Mouse (Mus musculus) gastrocnemius, postnatal 25 days (tissue): ENCODE measurements around the gene Lrrc8e. TPM values are rescaled to one million over a fixed set of nuclear protein-coding genes. Genes with fewer than 3 reads are reported as not detected.
"Not testable (repeated sequence)": the region's sequence is repeated elsewhere in the genome, so short reads cannot be mapped to it uniquely, and the experiment has no call there.

Experiments
- DNase-seq: peaks from one replicate; pipeline ENCODE4 v3.0.0; 2022
- total RNA-seq, 2 experiments: library from RNA; stranded (reverse); gene quantifications; 1 replicate in 1 of 2; 2 replicates in 1 of 2; pipeline ENCODE4 v1.2.3; 2021

Lrrc8e gene
- total RNA-seq, 2 experiments from 2014 or later, result 0.08 TPM; not detected in 1

DNA sequence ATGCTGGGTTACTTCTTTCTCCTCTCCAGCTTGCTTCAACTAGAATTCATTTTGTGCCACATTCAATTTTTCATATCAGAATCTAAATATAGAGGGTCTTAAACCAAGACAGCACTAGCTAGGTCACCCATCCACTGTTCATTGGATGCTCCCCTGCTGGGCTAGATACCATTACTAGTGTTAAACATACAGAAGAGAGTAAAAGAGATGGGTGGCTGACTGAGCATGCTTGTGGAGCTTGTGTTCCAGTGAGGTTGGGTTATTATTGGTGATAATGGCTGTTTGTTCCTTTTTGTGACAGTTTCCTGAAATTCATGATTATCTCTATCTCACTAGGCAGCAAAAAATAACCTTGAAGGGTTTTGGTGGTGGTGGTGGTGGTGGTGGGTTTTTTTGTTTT lies 4.6 kb upstream of the Lrrc8e start:
- DNase-seq, result no peak

DNA sequence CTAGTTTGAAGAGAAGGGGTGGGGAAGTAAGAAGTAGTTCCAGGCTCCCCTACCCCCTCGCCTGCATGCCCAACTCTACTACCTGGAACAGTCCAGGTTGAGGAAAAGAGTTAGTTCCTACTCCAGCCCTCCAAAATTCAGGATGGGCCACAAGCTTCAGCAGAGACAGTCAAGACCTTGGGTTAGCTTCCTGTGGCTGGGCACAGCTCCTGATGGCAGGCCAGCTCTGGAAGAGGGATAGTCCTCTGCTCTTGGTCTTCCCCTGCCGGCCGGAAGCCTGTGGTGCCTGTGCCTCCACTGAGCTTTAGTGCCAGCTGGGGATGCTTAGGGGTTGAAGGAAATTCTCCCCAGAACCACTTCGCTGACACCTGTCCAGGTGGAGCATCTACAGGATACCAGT lies 304 bp upstream of the Lrrc8e start:
- no peak for DNase-seq

- no peak for DNase-seq
Measured at GRCm38 (mm10) chr8:4227919-4228318, 1.3 kb downstream of the Lrrc8e start.

DNA sequence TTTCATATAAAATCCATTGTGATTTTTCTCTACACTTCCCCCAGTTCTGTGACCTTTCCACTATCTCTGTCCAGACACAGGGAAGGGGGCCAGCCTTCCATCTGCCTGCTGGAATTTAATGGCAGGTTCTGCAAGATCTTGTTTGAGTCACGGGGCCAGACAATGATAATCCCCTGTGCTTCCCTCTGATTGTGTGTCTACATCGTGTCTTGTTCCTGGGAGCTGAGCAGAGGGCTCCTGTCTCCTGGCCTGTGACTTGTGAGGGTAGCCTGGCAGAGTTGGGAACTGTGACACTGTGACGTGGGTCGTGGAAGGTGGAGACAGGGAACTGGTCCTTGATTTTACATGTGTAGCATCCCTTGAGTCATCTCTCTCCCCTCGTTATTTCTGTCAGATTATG lies 3.2 kb downstream of the Lrrc8e start:
- no peak for DNase-seq

DNA sequence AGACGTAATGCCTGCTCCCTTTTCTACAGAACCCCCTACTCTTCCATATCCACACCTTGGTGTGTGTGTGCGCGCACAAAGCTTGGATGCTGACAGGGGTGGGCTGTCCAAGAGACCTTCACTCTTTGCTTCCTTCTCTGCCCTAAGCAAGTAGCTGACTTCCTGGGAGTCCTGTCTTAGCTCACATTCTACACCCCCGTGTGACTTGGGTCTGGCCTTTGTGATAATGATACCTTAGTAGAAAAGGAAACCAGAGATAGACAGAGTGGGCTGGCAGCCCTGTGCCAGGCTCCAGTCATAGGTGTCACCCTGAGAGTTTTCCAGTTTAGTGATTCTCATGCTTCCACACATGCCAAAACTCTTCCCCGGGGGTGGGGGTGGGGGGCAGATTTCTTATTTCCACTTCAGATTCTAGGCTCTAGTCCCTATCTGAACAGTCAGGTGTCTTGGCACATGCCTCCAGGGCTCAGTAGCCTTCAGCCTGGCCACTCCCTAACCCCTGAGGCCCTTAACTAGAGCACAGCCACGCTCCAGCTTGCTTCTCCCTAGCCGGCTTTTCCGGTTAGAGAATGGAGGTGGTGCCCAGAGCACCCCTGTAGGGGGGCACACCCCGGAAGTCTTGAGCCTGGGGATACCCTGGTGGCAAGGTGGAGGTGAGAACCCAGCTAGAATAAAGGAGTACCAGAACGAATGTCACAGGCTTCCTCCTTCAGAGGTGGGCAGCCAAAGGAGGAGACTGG lies 4.2 kb downstream of the Lrrc8e start:
- no peak for DNase-seq

- DNase-seq, result no peak
Measured at GRCm38 (mm10) chr8:4237814-4238433, 11.3 kb downstream of the Lrrc8e start.

DNA sequence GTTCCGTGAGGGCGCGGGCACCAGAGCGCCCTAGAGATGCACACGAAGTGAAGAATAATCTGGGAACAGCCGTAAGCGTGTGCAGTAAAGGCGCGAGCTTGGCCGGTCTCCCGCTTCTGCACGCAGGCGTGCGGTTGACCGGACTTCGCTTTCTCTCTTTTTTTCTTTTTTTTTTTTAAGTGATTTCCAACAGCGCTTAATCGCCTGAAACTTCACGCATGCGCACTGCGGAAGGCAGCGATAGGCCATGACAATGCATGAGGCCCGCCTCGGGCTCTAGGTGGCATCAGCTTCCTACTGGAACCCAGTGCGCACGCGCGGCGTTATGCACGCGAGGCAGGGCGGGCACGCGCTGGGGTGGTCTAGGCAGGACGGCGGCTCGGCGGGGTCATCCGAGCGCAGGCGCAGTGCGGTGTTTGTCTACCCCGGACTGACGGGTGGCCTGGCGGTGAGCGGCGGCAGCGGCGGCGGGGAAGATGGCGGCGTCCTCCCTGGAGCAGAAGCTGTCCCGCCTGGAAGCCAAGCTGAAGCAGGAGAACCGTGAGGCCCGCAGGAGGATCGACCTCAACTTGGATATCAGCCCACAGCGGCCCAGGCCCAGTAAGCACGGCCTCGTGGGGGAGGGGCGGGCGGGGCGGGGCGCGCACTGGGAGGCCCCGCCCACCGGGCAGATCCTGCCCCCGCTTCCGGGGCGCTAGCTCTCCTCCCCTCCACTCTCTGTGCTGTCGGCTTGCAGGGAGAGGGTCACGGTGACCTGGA lies 12.0 kb downstream of the Lrrc8e start, which contains the start of the genes Map2k7 and Gm49320:
TSS of gene Map2k7 (plus strand) at position 307 of the 759 bp plus-strand sequence.
TSS of gene Gm49320 (plus strand) at position 432 of the 759 bp plus-strand sequence.
- peak; percentile 100 for DNase-seq

DNA sequence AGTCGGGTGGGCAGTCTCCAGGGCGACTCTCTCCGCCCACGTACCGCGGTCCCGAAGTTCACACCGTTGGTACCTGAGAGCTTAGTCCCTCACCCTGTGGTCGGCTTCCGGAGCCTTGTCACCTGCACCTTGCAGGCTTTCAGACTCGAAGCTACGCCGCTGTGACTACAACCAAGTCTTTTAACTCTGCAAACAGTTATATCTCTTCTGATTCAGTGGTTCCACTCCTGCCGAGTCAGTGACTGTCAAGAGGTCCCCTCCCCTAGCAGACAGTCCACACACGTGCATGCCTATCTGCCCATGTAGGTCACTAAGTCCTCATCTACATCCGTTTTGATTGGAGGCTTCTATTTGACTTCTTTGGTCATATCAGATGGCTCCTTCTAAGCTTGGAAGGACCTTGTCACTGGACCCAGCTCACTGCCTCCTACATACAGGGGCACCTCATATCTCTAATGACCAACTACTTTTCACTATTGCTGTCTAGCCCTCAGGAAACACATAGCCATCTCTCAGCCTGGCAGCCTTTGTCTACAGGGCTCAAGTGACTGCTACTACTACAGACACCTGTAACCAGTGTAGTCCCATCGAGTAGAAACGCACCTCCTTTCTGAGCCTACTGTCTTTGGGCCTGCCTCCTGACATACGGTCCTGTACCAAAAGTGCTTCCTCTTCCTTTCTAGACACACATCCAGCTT lies 12.7 kb downstream of the Lrrc8e start:
- no peak for DNase-seq

- no peak for DNase-seq
Measured at GRCm38 (mm10) chr8:4245061-4245460, 18.4 kb downstream of the Lrrc8e start.

DNA sequence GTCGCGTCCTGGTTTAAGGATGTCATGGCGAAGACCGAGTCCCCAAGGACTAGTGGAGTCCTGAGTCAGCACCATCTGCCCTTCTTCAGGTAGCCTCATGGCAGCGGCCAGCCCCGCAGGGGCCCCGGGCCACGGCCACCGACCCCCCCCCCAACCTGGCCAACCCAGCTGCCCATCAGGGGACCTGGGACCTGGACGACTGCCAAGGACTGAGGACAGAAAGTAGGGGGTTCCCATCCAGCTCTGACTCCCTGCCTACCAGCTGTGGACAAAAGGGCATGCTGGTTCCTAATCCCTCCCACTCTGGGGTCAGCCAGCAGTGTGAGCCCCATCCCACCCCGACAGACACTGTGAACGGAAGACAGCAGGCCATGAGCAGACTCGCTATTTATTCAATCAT lies 19.1 kb downstream of the Lrrc8e start:
- no peak for DNase-seq

DNA sequence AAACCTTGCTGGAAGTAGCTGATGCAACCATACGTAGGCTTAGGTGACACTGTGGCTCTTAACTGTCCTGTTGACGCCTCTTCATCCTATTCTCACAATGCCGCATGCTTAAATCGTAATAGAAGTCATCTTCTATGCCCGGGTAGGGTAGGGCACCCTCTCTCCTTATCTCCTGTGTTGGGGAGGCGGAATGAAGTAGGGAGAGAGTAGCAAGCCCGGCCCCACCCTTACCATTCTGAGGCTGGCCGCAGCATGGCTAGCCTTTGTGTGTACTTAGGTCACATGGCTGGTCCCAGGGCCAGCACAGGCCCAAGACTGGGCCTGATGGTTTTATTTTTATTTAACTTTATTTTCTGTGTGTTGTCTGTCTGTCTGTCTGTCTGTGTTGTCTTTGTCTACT lies 20.6 kb downstream of the Lrrc8e start:
- DNase-seq, result no peak

- no peak for DNase-seq
Measured at GRCm38 (mm10) chr8:4247951-4248540, 21.4 kb downstream of the Lrrc8e start, which contains the start of gene Tgfbr3l. Gene Tgfbr3l (plus strand): TSS chr8:4248214.

DNA sequence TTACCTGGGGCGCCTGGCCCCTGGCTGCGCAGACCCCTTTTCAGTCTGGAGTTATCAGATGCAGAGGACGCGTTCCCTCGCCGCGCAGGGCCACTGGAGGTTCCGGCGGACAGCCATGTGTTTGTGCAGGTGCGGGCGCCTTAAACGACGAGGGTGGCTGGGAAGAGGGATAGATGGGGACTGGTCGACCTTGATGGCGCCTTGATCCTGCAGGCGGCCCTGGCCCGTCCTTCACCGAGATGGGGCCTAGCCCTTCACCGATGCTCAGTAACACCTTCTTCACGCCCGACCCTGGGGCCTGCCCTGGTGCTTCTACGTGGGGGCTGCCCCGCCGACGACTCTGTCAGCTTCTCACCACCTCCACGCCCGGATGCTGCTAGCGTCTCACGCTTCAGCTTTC lies 22.6 kb downstream of the Lrrc8e start:
- no peak for DNase-seq

GRCm38 (mm10) chr8:4250306-4250970 lies 23.8 kb downstream of the Lrrc8e start:
- peak; percentile 79 for DNase-seq

DNA sequence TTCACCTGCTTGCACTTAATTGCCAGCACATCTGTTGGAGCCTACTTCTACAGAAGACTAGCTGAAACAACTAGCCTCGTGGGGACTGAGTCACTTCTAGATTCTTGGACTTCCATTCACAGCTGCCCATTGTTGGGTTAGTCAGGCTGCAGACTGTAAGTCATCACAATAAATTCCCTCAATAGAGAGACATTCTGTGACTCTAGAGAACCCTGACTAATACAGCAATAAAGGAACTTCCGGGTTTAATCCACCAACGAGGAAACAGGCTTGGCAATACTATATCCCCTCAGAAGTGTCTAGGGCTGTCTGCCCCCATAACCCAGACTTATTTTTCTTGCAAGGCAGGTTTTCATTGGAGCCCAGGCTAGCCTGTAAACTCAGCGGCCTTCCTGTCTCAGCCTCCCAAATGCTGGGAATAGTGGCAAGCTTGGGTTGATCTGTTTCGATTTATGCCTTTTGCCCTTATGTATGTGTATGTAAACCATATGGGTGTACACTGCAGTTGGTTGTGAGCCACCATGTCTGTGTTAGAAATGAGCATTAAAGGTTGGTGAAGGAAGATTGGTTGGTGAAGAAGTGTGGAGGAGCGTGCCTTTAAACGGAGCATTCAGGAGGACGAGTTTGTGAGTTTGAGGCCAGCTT lies 25.6 kb downstream of the Lrrc8e start:
- no peak for DNase-seq

- peak; percentile 93 for DNase-seq
Measured at GRCm38 (mm10) chr8:4252934-4253841, 26.6 kb downstream of the Lrrc8e start, which contains the start of gene Snapc2. Gene Snapc2 (plus strand): TSS chr8:4253080.

DNA sequence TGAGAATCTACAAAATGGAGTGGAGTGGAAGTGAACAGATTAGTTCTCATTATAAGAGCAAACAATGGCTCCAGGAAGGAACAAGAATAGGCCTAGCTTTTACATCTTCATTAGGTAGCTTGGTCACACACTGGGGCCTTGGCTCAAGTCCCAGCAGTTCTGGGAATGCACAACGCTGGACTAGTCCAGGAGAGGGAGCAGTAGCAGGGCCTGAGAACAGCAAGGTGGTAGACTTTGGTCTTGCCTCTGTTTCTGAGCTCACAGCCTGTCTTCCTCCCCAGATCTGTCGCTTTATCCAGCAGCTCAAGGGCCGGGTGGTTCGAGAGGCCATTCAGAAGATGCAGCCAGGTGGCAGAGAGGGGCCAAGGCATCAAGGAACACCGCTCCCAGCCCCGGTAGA lies 27.4 kb downstream of the Lrrc8e start:
- no peak for DNase-seq

- not testable (repeated sequence) for DNase-seq
Measured at GRCm38 (mm10) chr8:4255471-4255870, 28.8 kb downstream of the Lrrc8e start.

- DNase-seq, result no peak
Measured at GRCm38 (mm10) chr8:4256911-4257310, 30.3 kb downstream of the Lrrc8e start.

- DNase-seq, result no peak
Measured at GRCm38 (mm10) chr8:4257350-4257749, 30.7 kb downstream of the Lrrc8e start.
